Mouse (Mus musculus) embryo, embryonic 10 days (tissue): ENCODE data around the gene Col4a4.
A peak's percentile ranks its signal among the peaks of the same experiment; 100 is the strongest.

ENCODE experiments used
- DNase-seq: peaks from one replicate; pipeline ENCODE4 v3.0.0-alpha.2; 2015; ENCODE audit warnings: low spot score

Col4a4 gene

GRCm38 (mm10) chr1:82577915-82578314, 8.7 kb downstream of the Col4a4 start:
- no peak for DNase-seq

- no peak for DNase-seq
Observed at GRCm38 (mm10) chr1:82577339-82577738, 9.3 kb downstream of the Col4a4 start.

GRCm38 (mm10) chr1:82576182-82576581, 10.5 kb downstream of the Col4a4 start:
- DNase-seq, result no peak

GRCm38 (mm10) chr1:82575681-82576080, 11.0 kb downstream of the Col4a4 start:
- no peak for DNase-seq

GRCm38 (mm10) chr1:82571758-82572157, 14.9 kb downstream of the Col4a4 start:
- DNase-seq, result peak; percentile 36

GRCm38 (mm10) chr1:82569405-82569804, 17.2 kb downstream of the Col4a4 start:
- no peak for DNase-seq

- DNase-seq, result no peak
Observed at GRCm38 (mm10) chr1:82560223-82560622, 26.4 kb downstream of the Col4a4 start.

GRCm38 (mm10) chr1:82554889-82555288, 31.8 kb downstream of the Col4a4 start:
- DNase-seq, result no peak

- peak; percentile 46 for DNase-seq
Observed at GRCm38 (mm10) chr1:82554443-82554850, 32.2 kb downstream of the Col4a4 start.

GRCm38 (mm10) chr1:82545199-82545960, 41.3 kb downstream of the Col4a4 start:
- DNase-seq, result no peak

- no peak for DNase-seq
Observed at GRCm38 (mm10) chr1:82544419-82545185, 42.0 kb downstream of the Col4a4 start.

GRCm38 (mm10) chr1:82543934-82544333, 42.7 kb downstream of the Col4a4 start:
- DNase-seq, result no peak

- no peak for DNase-seq
Observed at GRCm38 (mm10) chr1:82540056-82540455, 46.6 kb downstream of the Col4a4 start.

GRCm38 (mm10) chr1:82537848-82538247, 48.8 kb downstream of the Col4a4 start:
- peak; percentile 51 for DNase-seq

GRCm38 (mm10) chr1:82536515-82537174, 50.0 kb downstream of the Col4a4 start:
- no peak for DNase-seq

- no peak for DNase-seq
Observed at GRCm38 (mm10) chr1:82527931-82528330, 58.7 kb downstream of the Col4a4 start.

- no peak for DNase-seq
Observed at GRCm38 (mm10) chr1:82491954-82492353, 94.7 kb downstream of the Col4a4 start.

GRCm38 (mm10) chr1:82486371-82486770, 100.3 kb downstream of the Col4a4 start:
- DNase-seq, result no peak

- DNase-seq, result no peak
Observed at GRCm38 (mm10) chr1:82482371-82482770, 104.3 kb downstream of the Col4a4 start.

- DNase-seq, result no peak
Observed at GRCm38 (mm10) chr1:82479696-82480487, 106.8 kb downstream of the Col4a4 start.

- peak; percentile 66 for DNase-seq
Observed at GRCm38 (mm10) chr1:82476746-82477145, 109.9 kb downstream of the Col4a4 start.

GRCm38 (mm10) chr1:82476256-82476655, 110.4 kb downstream of the Col4a4 start:
- DNase-seq, result peak; percentile 81
